Mouse (Mus musculus) activated CD4-positive, CD25-positive, alpha-beta regulatory T cell, adult 4 months (primary cell): ENCODE results near the gene Lrrn4. TPM values are rescaled to one million over a fixed set of nuclear protein-coding genes. Genes with fewer than 3 reads are reported as not detected.

Source experiments
- ATAC-seq: one replicate; pipeline ENCODE4 v1.8.0; 2017
- polyA plus RNA-seq, 2 experiments: library from polyadenylated mRNA; unstranded; fragments of 100-300 nt; shearing (Covaris generic); gene quantifications; one replicate each; pipeline ENCODE4 v1.2.1; 2017

The Lrrn4 gene
- polyA plus RNA-seq, result under 1 TPM in 1 of 2 experiments, not detected in 1; 0.69 TPM

DNA sequence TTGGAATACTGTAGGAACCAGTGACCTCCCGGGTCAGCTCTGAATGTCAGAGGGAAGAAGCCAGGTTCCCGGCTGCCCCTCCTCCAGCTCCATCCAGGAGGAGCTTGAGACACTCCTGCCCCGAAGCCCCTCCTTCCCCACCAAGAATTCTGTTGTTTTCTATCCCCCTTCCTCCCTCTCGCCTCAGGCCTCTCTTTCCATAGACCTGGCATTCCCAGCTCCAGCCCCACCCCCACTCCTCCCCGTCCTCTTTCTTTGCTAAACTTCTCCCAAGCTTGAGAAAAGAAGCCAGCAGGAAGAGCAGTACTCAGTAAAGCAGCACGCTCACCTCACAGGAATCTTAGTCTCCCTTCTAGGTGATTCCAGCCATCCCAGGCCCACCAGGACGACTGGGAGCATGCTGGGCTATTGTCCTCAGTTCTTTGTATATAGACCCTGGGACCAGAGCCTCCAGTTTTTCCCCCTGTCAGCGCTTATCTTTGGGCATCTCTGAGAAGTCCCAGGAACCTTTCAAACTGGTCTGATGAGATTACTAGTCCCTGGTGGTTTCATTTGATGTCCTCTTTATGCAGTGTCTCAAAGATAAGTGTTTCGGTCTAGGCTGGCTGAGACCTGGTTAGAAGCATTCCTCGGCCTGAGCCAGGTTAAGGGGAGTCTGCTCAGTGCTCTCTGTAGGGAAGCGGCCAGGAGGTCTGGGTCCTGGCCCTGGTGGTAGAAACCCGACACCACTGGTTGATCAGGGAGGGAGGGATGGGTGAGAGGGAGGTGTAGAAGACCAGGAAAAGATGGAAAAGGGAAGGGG lies at the start of gene Lrrn4:
TSS of gene Lrrn4 (minus strand) at position 48 of the 802 bp plus-strand sequence.
- no peak for ATAC-seq

DNA sequence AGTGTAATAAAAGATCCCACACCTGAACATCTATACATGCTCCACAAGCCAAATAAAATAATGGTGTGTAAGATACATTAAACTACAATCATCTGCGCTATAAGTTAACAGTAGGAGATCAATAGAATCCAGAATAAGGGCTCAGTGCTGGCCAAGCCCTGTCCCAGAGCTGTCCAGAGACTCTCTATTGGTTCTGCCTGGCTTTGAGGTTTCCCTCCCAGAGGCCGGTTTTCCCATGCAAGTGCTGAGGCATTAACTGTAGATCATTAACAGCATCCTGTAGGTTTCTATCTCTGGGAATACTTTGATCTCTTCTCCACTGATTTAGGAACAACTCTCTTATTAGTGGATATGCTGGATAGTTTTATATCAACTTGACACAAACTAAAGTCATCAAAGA lies 48.3 kb upstream of the Lrrn4 start:
- no peak for ATAC-seq

DNA sequence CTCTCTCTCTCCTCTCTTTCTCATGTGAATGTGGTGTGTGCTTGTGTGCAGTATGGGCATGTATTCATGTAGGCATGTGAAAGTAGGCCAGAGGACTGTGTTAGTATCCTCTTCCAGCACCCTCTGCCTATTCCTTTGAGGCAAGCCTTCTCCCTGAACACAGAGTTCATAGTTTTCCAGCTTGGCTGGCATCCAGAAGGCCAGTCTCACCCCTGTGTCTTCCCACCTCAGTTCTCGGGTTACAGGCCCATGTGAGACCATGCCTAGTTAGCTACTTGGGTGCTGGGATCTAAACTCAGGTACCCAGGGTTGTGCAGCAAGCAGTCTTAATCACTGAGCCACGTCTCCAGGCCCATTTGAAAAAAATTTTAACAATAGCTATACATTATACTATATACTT lies 47.2 kb upstream of the Lrrn4 start:
- no peak for ATAC-seq

GRCm38 (mm10) chr2:132927298-132927697 lies 46.6 kb upstream of the Lrrn4 start:
- ATAC-seq, result no peak

DNA sequence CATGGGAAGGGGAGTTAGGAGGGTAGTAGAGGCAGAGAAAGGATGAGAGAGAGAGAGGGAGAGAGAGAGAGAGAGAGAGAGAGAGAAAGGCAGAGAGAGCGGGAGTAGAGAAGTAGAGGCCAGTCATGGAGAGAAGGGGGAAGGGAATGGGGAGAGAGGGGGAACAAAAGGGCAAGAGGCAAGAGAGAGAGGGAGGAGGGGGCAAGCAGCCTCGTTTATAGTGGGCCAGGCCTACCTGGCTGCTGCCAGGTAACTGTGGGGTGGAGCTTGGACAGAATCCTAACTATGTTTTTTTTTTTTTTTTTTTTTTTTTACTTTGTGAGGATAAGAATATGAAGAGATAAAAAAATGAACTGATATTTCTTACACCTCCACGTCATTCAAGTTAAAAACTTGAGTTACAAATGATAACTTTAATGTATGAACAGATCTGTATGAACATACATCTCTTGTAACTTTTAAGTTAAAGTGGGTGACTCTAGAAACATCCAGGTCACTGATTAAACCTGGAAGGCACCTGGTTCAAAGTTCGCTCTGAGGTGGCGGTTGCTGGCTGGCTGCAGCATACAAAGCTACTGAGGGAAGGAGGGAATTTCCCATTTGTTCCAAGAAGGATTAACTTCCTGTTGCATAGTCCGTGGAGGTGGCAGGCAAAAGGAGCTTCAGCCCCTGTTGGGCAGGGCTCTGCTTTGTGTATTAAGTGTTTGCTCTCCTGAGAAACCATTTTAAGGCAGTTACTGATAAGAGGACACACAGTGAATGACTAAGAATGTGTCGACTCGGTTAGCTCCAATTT lies 42.8 kb upstream of the Lrrn4 start:
- no peak for ATAC-seq

GRCm38 (mm10) chr2:132922076-132922873 lies 41.6 kb upstream of the Lrrn4 start:
- ATAC-seq, result no peak

DNA sequence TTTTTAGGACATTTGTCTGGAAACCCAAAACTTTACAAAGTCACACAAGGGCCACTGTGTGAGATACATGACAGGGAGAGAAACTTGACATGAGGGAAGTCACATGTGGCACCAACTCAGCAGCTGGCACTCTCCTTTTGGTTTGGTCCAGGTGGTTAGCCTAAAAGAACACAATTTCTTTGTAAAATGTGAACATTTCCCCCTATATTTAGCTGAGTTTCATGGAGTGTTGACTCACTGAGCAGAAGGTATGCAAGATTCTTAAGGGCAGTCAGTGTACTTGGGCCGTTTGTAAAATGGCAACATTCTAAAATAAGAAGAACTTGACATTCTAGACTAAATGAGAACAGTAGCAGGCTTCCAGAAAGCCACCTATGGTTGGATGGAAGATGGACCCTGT lies 34.1 kb upstream of the Lrrn4 start:
- no peak for ATAC-seq

DNA sequence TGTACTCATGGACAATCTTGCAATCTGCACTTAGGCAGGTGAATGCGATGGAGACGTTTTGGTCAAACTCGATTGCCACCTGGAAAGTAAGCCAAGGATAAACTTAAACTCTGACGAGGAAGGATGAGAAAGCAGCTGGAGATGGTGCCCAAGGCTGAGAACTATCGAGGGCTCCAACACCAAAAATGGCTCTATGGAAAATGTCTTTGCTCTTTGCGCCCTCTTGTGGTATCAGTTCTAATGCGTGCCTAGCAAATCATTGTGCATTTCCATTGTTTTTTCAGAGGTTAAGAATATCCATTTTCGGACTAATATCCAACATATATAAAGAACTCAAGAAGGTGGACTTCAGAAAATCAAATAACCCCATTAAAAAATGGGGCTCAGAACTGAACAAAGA lies 26.1 kb upstream of the Lrrn4 start:
- ATAC-seq, result no peak

- ATAC-seq, result no peak
Observed at GRCm38 (mm10) chr2:132904961-132905360, 24.3 kb upstream of the Lrrn4 start.

- no peak for ATAC-seq
Observed at GRCm38 (mm10) chr2:132903498-132903897, 22.8 kb upstream of the Lrrn4 start.

DNA sequence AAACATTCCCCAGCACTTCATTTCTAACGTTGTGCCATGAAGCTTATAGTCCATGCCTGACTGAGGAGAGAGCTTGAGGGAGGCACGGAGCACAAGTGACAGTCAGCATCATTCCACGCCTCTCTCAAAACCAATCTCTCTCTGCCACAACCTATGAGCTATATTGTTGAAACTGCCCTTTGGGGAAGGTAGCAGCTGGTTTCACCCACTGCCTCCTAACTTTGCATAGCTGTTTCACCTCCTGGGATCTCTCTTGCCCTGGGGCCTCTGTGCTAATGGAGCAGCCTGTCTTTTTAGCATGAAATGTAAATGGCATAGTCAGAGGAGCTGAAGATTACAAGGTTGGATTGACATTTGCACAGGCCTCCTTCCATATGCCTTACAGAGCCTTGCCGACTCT lies 21.4 kb upstream of the Lrrn4 start:
- no peak for ATAC-seq

- ATAC-seq, result no peak
Observed at GRCm38 (mm10) chr2:132901636-132902035, 20.9 kb upstream of the Lrrn4 start.

DNA sequence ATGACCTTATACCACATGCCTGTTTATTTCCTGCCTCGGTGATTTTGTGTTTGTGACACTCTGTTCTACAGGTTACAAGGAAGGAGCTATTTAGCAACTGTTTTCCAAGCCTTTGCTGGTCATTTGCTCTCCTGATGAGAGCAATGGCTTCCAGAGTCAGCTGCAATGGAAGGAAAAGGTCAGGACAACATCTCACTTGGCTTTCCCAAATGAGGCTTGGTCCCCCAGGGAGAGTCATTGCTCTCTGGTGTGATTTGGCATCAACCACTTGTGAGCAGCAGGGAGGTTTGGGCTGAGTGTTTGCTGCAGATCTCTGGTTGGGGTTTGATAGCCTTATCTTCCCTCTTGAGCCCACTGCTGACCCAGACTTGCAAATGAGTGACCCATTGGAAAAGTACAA lies 19.9 kb upstream of the Lrrn4 start:
- ATAC-seq, result no peak

- no peak for ATAC-seq
Observed at GRCm38 (mm10) chr2:132898211-132898610, 17.5 kb upstream of the Lrrn4 start.

- ATAC-seq, result no peak
Observed at GRCm38 (mm10) chr2:132893826-132894225, 13.1 kb upstream of the Lrrn4 start.

DNA sequence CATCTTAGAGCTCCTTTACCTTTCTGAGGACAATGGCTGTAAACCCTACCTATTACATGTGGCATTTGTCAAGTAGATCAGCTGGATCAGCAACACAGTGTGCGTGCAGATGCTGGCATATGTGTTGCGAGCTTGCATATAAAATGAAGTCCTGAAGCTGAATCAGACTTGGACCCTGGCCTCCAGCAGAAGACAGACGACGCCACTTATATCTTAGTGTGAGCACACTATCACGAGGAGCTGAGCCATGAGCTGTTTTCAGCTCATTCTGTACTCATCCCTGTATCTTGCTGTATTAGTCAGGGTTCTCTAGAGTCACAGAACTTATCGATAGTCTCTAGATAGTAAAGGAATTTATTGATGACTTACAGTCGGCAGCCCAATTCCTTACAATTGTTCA lies 4.6 kb upstream of the Lrrn4 start:
- no peak for ATAC-seq

DNA sequence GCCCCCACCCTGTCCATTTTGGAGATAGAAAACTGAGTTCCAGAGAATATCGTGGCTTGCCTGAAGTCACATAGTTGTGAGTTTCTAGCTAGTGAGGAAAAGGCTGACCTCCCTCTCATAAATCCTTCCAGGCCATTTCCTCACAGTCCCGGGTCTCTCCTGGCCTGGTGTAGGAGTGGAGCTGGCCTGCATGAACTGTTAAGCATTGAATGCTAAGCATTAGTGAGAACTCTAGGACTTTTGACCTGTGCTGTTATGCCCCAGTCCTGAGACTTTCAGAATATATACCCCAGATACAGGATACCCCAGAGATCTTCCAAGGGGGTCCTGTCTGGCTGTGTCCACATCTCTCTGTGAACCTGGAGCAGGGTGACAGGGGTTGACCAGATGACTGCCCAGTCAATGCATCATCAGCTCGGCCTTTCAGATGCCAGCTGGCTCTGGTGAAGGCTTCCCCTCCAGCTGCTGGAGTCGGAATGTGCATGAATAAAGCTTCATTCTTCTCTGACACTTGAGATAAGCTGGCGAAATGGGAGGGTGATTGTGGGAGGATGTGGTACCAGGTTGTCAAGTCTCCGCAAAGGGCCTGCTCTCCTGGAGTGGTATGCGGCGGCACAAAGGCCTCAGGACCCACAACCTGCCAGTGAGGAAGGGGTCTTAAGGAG lies 3.7 kb upstream of the Lrrn4 start:
- ATAC-seq, result no peak

DNA sequence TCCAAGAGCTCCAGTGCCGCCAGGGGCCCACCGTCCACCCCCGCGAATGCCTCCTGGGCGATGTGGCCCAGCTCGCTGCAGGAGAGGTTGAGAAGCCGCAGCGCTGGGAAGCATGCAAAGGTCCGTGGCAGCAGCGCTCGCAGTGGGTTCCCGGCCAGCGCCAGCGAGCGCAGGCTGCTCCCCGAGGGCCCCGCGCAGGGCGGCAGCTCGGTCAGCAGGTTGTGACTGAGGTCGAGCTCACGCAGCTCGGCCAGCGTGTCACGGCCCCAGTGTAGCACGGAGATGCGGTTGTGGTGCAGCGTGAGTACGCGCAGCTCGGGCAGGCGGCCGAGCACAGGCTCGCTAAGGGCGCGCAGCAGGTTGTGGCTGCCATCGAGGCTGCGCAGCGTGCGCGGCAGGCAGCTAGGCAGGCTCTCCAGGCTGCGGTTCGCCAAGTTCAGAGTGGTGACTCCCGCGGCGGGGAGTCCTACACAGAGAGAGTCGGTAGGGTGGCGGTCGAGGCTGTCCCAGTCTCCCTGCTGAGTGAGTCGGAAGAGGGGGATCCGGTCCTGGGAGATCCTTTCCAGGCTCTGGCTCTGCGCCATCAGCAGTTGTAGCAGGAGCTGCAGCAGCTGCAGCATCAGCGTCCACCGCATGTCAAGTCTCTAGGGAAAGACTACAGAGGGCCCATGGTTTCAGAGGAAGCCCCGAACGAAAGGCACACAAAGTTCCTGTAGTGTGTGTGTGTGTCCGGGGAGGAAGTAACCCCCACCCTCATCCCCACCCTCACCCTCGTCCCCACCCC lies 1.2 kb downstream of the Lrrn4 start:
- ATAC-seq, result no peak

GRCm38 (mm10) chr2:132876991-132877390 lies 3.7 kb downstream of the Lrrn4 start:
- ATAC-seq, result no peak

- peak; percentile 79 for ATAC-seq
Observed at GRCm38 (mm10) chr2:132873657-132874326, 6.9 kb downstream of the Lrrn4 start.

DNA sequence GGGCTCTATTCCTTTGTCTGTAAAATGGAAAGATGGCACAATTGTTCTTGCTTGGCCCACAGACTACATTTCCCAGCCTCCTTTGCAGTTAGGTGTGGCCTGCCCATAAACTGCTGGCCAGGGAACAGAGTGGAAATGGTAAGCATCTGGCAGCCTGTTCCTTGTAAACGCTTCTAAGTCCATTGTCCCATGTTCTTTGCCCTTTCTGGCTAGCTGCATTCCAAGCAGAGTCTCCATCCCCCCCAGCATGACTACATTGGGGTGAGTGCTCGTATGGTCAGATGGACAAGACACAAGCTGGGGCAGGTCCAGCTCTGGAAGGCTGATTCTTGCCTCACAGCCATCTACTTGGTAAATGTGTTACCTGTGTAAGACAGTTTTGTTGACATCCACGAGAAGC lies 9.0 kb downstream of the Lrrn4 start:
- ATAC-seq, result no peak
